Mouse (Mus musculus): ENCODE data around the gene Adgrd1. TPM values are rescaled to one million over a fixed set of nuclear protein-coding genes. Genes with fewer than 3 reads are reported as not detected.

Gene Adgrd1
- polyA plus RNA-seq, 1 experiment from 2014 or later: 0.40 TPM

DNA sequence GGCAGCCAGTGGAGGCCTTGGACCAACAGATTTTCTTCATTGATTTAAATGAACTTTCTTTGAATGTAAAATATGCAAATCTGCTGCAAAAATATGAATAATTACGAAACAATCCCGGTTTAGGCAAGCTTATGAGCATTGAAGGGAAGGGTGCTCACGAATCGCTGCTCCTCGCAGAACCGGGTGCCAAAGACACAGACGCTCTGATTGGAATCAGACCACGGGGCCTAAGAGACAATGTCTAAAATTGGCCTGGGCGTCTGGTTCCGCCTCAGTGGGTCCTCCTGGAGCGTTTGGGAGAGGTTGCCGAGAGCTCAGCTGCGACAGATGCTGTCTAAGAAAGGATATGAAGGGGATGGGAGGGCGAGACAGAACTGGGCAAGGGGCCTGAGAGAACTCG, 42.0 kb downstream of the Adgrd1 start:
- H3K27ac ChIP-seq (ENCODE audit: low read length): no peak overlapping the region
- no peaks in the 10 kb centered on the region for H3K9me3 ChIP-seq (replicated peaks; ENCODE audit: control insufficient read depth, low read length)
- no peaks in the 10 kb centered on the region for H3K27me3 ChIP-seq (ENCODE audit: control insufficient read depth, insufficient read depth, low read depth, low read length)
- no peak for ATAC-seq (ENCODE audit: low read depth)
- 69% methylated on average over 15 of the region's 15 CpGs for WGBS (ENCODE audit: insufficient replicate concordance)
- H3K4me1 ChIP-seq (ENCODE audit: control insufficient read depth, low read depth, low read length): no peaks in the 10 kb centered on the region
- H3K9ac ChIP-seq (ENCODE audit: low read depth, low read length): no peak overlapping the region
- H3K4me3 ChIP-seq (ENCODE audit: low read depth, low read length): no peak overlapping the region
- no peaks in the 10 kb centered on the region for H3K36me3 ChIP-seq (ENCODE audit: control insufficient read depth, insufficient read depth)
- no peak overlapping the region for H3K4me2 ChIP-seq (ENCODE audit: low read depth, low read length)

DNA sequence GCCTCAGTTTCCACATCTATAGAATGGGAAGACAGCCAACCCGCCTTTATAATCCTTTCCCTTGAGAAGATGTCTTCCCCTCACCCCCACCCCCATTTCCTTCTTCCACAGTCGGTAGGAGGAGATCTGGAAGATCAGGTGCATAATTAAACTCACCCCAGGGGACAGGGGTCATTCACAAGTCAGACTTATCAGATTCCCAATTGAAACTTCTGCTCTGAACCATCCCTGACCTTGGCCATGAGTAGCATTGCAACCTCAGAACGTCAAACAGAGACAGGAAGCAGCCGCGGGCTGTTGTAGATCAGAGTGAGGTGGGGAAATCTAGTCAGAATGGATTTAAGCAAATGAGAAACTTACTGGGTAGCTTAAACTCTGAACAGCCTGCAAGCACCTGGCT, 46.3 kb downstream of the Adgrd1 start:
- Histone ChIP-seq H3K4me1 (ENCODE audit: control insufficient read depth, low read depth, low read length) (no peaks in the 10 kb centered on the region), H3K36me3 (ENCODE audit: control insufficient read depth, insufficient read depth) (no peaks in the 10 kb centered on the region), H3K9me3 (replicated peaks; ENCODE audit: control insufficient read depth, low read length) (no peaks in the 10 kb centered on the region), H3K27me3 (ENCODE audit: control insufficient read depth, insufficient read depth, low read depth, low read length) (no peaks in the 10 kb centered on the region), H3K27ac (ENCODE audit: low read length) (no peak overlapping the region), H3K4me3 (ENCODE audit: low read depth, low read length) (no peak overlapping the region), H3K4me2 (ENCODE audit: low read depth, low read length) (no peak overlapping the region), H3K9ac (ENCODE audit: low read depth, low read length) (no peak overlapping the region)
- no peak for ATAC-seq (ENCODE audit: low read depth)
- WGBS (ENCODE audit: insufficient replicate concordance): 28% methylated on average over 5 of the region's 5 CpGs

DNA sequence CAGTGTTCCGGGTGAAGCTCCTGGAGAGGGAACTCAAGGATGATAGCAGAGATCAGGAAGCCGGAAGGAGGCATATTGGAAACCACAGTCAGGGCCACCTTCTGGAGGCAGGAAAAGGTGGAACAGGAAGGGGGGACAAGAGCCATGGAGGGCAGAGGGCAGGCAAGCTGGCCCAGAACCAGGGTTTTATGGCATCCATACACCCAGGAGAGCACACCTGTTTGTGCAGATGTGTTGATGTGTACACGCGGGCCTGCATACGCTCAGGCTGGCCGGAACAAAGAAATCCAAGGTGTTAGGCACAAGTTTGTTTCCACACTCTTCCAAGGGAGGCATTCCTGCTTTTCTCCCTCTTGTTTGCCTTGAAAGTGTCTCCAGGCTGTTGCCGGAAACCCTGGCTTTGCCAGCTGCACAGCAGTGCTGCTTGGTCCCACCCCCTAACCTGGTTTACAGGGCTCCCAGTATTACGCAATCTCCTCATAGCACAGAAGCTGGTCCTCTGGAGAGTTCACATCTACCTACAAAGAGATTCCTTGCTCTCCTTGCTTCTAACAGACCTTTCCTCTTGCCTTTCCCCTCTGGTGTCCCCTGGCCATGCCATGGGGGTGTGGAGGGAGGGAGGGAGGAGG, 48.9 kb downstream of the Adgrd1 start:
- Histone ChIP-seq H3K27me3 (ENCODE audit: control insufficient read depth, insufficient read depth, low read depth, low read length) (no peaks in the 10 kb centered on the region), H3K36me3 (ENCODE audit: control insufficient read depth, insufficient read depth) (no peaks in the 10 kb centered on the region), H3K4me1 (ENCODE audit: control insufficient read depth, low read depth, low read length) (no peaks in the 10 kb centered on the region), H3K9me3 (replicated peaks; ENCODE audit: control insufficient read depth, low read length) (no peaks in the 10 kb centered on the region), H3K9ac (ENCODE audit: low read depth, low read length) (no peak overlapping the region), H3K27ac (ENCODE audit: low read length) (no peak overlapping the region), H3K4me2 (ENCODE audit: low read depth, low read length) (no peak overlapping the region), H3K4me3 (ENCODE audit: low read depth, low read length) (no peak overlapping the region)
- 61% methylated on average over 8 of the region's 8 CpGs for WGBS (ENCODE audit: insufficient replicate concordance)
- ATAC-seq (ENCODE audit: low read depth): no peak

GRCm38 (mm10) chr5:129146892-129147509, 50.5 kb downstream of the Adgrd1 start:
- Histone ChIP-seq H3K4me1 (ENCODE audit: control insufficient read depth, low read depth, low read length) (no peaks in the 10 kb centered on the region), H3K4me3 (ENCODE audit: low read depth, low read length) (no peak overlapping the region), H3K9ac (ENCODE audit: low read depth, low read length) (no peak overlapping the region), H3K36me3 (ENCODE audit: control insufficient read depth, insufficient read depth) (no peaks in the 10 kb centered on the region), H3K9me3 (replicated peaks; ENCODE audit: control insufficient read depth, low read length) (no peaks in the 10 kb centered on the region), H3K4me2 (ENCODE audit: low read depth, low read length) (no peak overlapping the region), H3K27ac (ENCODE audit: low read length) (no peak overlapping the region), H3K27me3 (ENCODE audit: control insufficient read depth, insufficient read depth, low read depth, low read length) (no peaks in the 10 kb centered on the region)
- no peak for ATAC-seq (ENCODE audit: low read depth)
- 42% methylated on average over 12 of the region's 12 CpGs for WGBS (ENCODE audit: insufficient replicate concordance)

DNA sequence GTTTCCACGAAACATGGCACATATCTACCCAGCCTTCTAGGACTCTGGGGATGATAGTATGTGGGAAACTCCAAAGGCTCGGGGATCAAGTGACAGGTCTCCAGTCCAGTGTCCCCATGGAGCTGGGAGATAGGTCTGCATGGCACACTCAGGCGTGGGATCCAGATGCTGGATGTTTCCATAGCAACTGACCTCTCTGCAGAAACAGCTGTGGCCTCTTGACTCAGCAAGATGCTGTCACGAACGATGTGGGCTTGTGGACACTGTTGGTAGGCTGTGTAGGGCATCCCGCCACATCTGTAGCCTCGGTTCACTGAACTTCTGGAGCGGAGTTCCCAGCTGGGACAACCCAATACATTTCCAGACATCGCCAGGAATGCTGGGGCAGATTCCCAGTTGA, 51.9 kb downstream of the Adgrd1 start:
- Histone ChIP-seq H3K27ac (ENCODE audit: low read length) (no peak overlapping the region), H3K36me3 (ENCODE audit: control insufficient read depth, insufficient read depth) (no peaks in the 10 kb centered on the region), H3K4me1 (ENCODE audit: control insufficient read depth, low read depth, low read length) (no peaks in the 10 kb centered on the region), H3K9me3 (replicated peaks; ENCODE audit: control insufficient read depth, low read length) (no peaks in the 10 kb centered on the region), H3K27me3 (ENCODE audit: control insufficient read depth, insufficient read depth, low read depth, low read length) (no peaks in the 10 kb centered on the region), H3K4me3 (ENCODE audit: low read depth, low read length) (no peak overlapping the region), H3K4me2 (ENCODE audit: low read depth, low read length) (no peak overlapping the region), H3K9ac (ENCODE audit: low read depth, low read length) (no peak overlapping the region)
- 60% methylated on average over 9 of the region's 9 CpGs for WGBS (ENCODE audit: insufficient replicate concordance)
- ATAC-seq (ENCODE audit: low read depth): no peak

GRCm38 (mm10) chr5:129155023-129155901, 58.7 kb downstream of the Adgrd1 start:
- H3K27ac ChIP-seq (ENCODE audit: low read length): no peak overlapping the region
- H3K4me2 ChIP-seq (ENCODE audit: low read depth, low read length): no peak overlapping the region
- no peaks in the 10 kb centered on the region for H3K9me3 ChIP-seq (replicated peaks; ENCODE audit: control insufficient read depth, low read length)
- no peak for ATAC-seq (ENCODE audit: low read depth)
- no peaks in the 10 kb centered on the region for H3K36me3 ChIP-seq (ENCODE audit: control insufficient read depth, insufficient read depth)
- no peak overlapping the region for H3K4me3 ChIP-seq (ENCODE audit: low read depth, low read length)
- no peaks in the 10 kb centered on the region for H3K4me1 ChIP-seq (ENCODE audit: control insufficient read depth, low read depth, low read length)
- H3K9ac ChIP-seq (ENCODE audit: low read depth, low read length): no peak overlapping the region
- WGBS (ENCODE audit: insufficient replicate concordance): 58% methylated on average over 14 of the region's 14 CpGs
- H3K27me3 ChIP-seq (ENCODE audit: control insufficient read depth, insufficient read depth, low read depth, low read length): no peaks in the 10 kb centered on the region

- H3K36me3 ChIP-seq (ENCODE audit: control insufficient read depth, insufficient read depth): no peaks in the 10 kb centered on the region
- H3K9me3 ChIP-seq (replicated peaks; ENCODE audit: control insufficient read depth, low read length): no peaks in the 10 kb centered on the region
- no peak overlapping the region for H3K4me3 ChIP-seq (ENCODE audit: low read depth, low read length)
- ATAC-seq (ENCODE audit: low read depth): no peak
- H3K4me2 ChIP-seq (ENCODE audit: low read depth, low read length): no peak overlapping the region
- no peaks in the 10 kb centered on the region for H3K27me3 ChIP-seq (ENCODE audit: control insufficient read depth, insufficient read depth, low read depth, low read length)
- 37% methylated on average over 9 of the region's 9 CpGs for WGBS (ENCODE audit: insufficient replicate concordance)
- H3K9ac ChIP-seq (ENCODE audit: low read depth, low read length): no peak overlapping the region
- H3K27ac ChIP-seq (ENCODE audit: low read length): no peak overlapping the region
- H3K4me1 ChIP-seq (ENCODE audit: control insufficient read depth, low read depth, low read length): no peaks in the 10 kb centered on the region
These were observed 59.4 kb downstream of the Adgrd1 start for GRCm38 (mm10) chr5:129155902-129156311.

DNA sequence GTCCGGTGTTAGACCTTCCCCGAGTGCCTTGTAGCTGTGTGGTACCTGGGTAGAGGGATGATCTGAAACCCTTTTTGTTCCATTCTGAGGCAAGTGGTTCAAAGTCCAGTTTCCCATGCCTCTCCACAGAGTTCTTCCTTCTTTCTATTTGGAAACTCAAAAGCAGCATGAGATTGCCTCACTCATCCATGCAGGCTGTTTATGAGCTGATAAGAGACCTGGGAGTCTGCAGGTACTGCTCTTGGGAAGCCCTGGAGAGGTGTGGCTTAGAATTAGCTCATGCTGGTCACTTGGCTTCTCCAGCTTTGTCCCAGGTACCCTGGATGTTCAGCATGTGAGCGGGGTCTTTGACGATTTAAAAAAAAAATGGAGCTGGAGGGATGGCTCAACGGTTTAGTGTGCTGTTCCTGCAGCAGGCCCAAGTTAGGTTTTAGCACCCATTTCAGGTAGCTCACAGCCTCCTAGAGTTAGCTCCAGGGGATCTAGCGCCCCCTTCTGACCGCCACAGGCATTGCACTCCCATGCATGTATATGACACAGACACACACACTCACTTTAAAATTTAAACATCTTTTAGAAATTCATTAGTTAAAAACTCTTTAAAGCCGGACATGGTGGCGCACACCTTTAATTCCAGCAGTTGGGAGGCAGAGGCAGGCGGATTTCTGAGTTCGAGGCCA, 65.0 kb downstream of the Adgrd1 start:
- no peaks in the 10 kb centered on the region for H3K9me3 ChIP-seq (replicated peaks; ENCODE audit: control insufficient read depth, low read length)
- no peak overlapping the region for H3K4me2 ChIP-seq (ENCODE audit: low read depth, low read length)
- no peak overlapping the region for H3K27ac ChIP-seq (ENCODE audit: low read length)
- H3K4me1 ChIP-seq (ENCODE audit: control insufficient read depth, low read depth, low read length): no peaks in the 10 kb centered on the region
- no peak for ATAC-seq (ENCODE audit: low read depth)
- H3K4me3 ChIP-seq (ENCODE audit: low read depth, low read length): no peak overlapping the region
- H3K9ac ChIP-seq (ENCODE audit: low read depth, low read length): no peak overlapping the region
- no peaks in the 10 kb centered on the region for H3K36me3 ChIP-seq (ENCODE audit: control insufficient read depth, insufficient read depth)
- H3K27me3 ChIP-seq (ENCODE audit: control insufficient read depth, insufficient read depth, low read depth, low read length): no peaks in the 10 kb centered on the region
- 65% methylated on average over 11 of the region's 11 CpGs for WGBS (ENCODE audit: insufficient replicate concordance)

Data from liver, embryonic 16.5 days (tissue).